Mouse (Mus musculus): ENCODE results near the gene Ctnna2.

- TF ChIP-seq ZNF384 (IDR thresholded peaks at IDR 0.05; ENCODE audit: low read depth, low read length) (no peak), HCFC1 (IDR thresholded peaks at IDR 0.05; ENCODE audit: borderline replicate concordance, insufficient read depth, low read length) (no peak), MAFK (IDR thresholded peaks at IDR 0.05; ENCODE audit: insufficient read depth, low read depth, low read length) (no peak), CHD2 (IDR thresholded peaks at IDR 0.05; ENCODE audit: low read depth, low read length) (no peak), ZC3H11A (IDR thresholded peaks at IDR 0.05; ENCODE audit: borderline replicate concordance, low read depth, low read length) (no peak)
Measured at GRCm38 (mm10) chr6:77724952-77725299, 254.6 kb downstream of the Ctnna2 start.

All from ES-E14 (cell line).